Mouse (Mus musculus) liver, embryonic 16.5 days (tissue): ENCODE results near the gene Kitl. TPM values are rescaled to one million over a fixed set of nuclear protein-coding genes. Genes with fewer than 3 reads are reported as not detected.
A peak's percentile ranks its signal among the peaks of the same experiment; 100 is the strongest.

Experiments
- ATAC-seq: fragments of 200-750 bp; cut with Nextera tagmentation; 2 replicates; pipeline ENCODE4 v1.8.0; 2017; ENCODE audit warnings: low read depth, mild to moderate bottlenecking, moderate number of reproducible peaks, moderate library complexity
- H3K27ac ChIP-seq: fragments of 300-500 bp; sonication (generic); 2 replicates; pipeline ENCODE4 v1.5.1; 2014; ENCODE audit warnings: mild to moderate bottlenecking, low read length
- H3K27me3 ChIP-seq: fragments of 300-500 bp; sonication (generic); 2 replicates; pipeline ENCODE4 v1.6.1; 2014; ENCODE audit warnings: low read depth, low read length, mixed read lengths; ENCODE audit not compliant: control insufficient read depth, insufficient read depth
- H3K36me3 ChIP-seq: fragments of 300-500 bp; sonication (generic); 2 replicates; pipeline ENCODE4 v1.6.1; 2014; ENCODE audit warnings: mild to moderate bottlenecking; ENCODE audit not compliant: control insufficient read depth, insufficient read depth
- H3K4me1 ChIP-seq: fragments of 300-500 bp; sonication (generic); 2 replicates; pipeline ENCODE4 v1.6.1; 2014; ENCODE audit warnings: low read depth, low read length, mixed read lengths; ENCODE audit not compliant: control insufficient read depth
- H3K4me2 ChIP-seq: fragments of 300-500 bp; sonication (generic); 2 replicates; pipeline ENCODE4 v1.6.1; 2014; ENCODE audit warnings: low read depth, low read length, mixed read lengths
- H3K4me3 ChIP-seq: fragments of 300-500 bp; sonication (generic); 2 replicates; pipeline ENCODE4 v1.5.1; 2014; ENCODE audit warnings: low read depth, mild to moderate bottlenecking, low read length
- H3K9ac ChIP-seq: fragments of 300-500 bp; sonication (generic); 2 replicates; pipeline ENCODE4 v1.6.1; 2014; ENCODE audit warnings: low read depth, low read length
- H3K9me3 ChIP-seq: fragments of 300-500 bp; sonication (generic); replicated peaks from 2 replicates; pipeline ENCODE4 v1.6.1; 2016; ENCODE audit warnings: low read length; ENCODE audit not compliant: control insufficient read depth
- WGBS: fragments of 180-500 bp; shearing (Covaris S2); extraction: QIAGEN DNeasy Blood & Tissue Kit; methylation state at CpG from one replicate; pipeline ENCODE4 v1.1.7; 2014; ENCODE audit not compliant: insufficient replicate concordance; 5-methylcytosine and 5-hydroxymethylcytosine counted together
- polyA plus RNA-seq: library from polyadenylated mRNA; unstranded; fragments of >200 nt; fragmentation: Nextera tagmentation; extraction: Ambion mirVana; gene quantifications from 2 replicates; pipeline ENCODE4 v1.2.1, GENCODE M21; 2015

The Kitl gene
- 5.6 and 6.3 TPM in 2 replicates for polyA plus RNA-seq

DNA sequence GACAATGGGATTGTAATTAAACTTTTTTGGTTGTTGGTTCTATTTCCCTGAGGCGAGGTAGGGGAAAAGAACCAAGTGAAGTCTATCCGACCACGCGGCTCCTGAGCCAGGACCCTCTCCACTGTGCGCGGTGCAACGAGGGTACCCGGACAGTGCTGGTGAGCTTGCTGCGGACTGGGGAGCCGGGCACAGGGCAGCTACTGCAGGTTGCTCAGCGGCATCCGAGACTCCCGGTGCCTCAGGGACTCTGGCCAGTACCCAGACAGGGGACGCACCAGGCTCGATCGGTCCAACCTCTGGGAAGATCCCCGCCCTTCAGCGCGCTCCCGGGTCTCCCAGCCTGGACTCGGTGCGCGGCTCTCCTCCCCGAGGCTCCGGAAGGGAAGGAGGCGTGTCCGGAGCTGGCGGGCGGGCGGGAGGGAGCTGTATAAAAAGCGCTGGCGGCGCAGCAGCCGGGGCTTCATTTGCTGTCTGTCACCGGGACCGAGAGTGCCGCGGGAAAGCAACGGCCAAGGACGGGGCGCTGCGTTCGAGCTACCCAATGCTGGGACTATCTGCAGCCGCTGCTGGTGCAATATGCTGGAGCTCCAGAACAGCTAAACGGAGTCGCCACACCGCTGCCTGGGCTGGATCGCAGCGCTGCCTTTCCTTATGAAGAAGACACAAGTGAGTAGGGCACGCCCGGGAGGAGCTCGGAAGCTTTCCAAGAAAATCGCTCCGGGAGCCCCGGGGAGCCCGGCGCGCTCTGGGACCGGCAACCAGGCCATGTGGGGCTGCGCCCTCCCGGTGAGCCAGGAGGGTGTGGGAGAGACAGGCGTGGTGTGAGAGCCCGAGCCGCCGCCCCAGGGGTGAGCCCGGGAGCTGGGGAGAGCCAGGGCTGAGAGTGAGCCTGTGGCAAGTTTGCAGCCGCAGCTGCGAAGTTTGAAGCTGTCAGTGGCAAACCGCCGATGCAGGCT is at the start of gene Kitl:
Gene Kitl, plus strand, starts transcription at position 261 of the 956 bp plus-strand sequence.
- Histone ChIP-seq H3K27ac (peak within 1 kb of the TSS; percentile 18), H3K27me3 (peaks cover 21% of the 10 kb centered on the region), H3K4me1 (no peaks in the 10 kb centered on the region), H3K9ac (peak within 1 kb of the TSS; percentile 47), H3K4me2 (peak within 1 kb of the TSS; percentile 47), H3K4me3 (peak within 1 kb of the TSS; percentile 61), H3K36me3 (no peaks in the 10 kb centered on the region), H3K9me3 (no peaks in the 10 kb centered on the region)
- peak; percentile 91 for ATAC-seq
- under 1% methylated on average over 60 of the region's 70 CpGs for WGBS

DNA sequence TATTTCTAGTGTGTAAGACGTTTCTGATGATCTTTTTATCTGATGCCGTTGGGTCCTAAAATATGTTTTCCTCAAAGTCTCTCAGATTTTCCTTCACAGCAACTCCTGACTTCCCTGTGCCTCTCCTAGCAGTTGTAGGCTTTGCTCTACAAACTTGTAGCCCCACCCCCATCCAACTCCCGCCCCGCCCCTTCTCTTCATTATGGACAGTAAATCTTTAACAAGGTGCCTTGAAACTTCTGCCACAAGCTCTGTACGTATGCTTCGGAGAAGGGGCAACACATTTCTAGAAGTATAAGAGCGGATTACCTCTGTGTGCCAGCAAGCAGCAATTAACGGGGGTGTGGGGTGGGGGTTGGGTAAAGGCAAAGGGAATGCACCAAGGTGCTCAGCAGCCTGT is 42.6 kb upstream of the Kitl start:
- WGBS: 46% methylated on average over 8 of the region's 8 CpGs
- H3K27ac ChIP-seq: no peak overlapping the region
- no peak for ATAC-seq
- no peak overlapping the region for H3K4me3 ChIP-seq
- no peak overlapping the region for H3K9ac ChIP-seq
- no peaks in the 10 kb centered on the region for H3K9me3 ChIP-seq
- no peaks in the 10 kb centered on the region for H3K4me1 ChIP-seq
- H3K4me2 ChIP-seq: no peak overlapping the region
- H3K27me3 ChIP-seq: no peaks in the 10 kb centered on the region
- H3K36me3 ChIP-seq: no peaks in the 10 kb centered on the region

DNA sequence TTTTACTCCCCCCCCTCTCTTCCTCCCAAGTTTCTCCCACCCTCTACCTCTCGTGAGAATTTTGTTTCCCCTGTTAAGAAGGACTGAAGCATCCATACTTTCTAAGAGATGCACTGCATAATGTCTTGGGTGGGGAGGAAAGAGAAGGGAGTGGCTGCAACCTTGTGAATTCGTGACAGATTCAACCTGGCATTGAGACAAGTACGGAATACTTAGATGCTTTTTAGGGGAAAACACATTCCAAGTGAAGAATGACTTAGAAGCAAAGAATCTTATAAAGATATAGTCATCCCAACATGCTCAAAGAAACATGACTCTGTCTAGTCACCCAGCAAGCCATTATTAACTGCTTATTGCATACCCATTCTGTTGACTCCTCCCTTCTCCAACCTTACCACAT is 35.3 kb upstream of the Kitl start:
- no peak for ATAC-seq
- Histone ChIP-seq H3K4me1 (no peaks in the 10 kb centered on the region), H3K36me3 (no peaks in the 10 kb centered on the region), H3K9ac (no peak overlapping the region), H3K27me3 (no peaks in the 10 kb centered on the region), H3K27ac (no peak overlapping the region), H3K9me3 (no peaks in the 10 kb centered on the region), H3K4me2 (no peak overlapping the region), H3K4me3 (no peak overlapping the region)
- WGBS: 42% methylated on average over 3 of the region's 3 CpGs

DNA sequence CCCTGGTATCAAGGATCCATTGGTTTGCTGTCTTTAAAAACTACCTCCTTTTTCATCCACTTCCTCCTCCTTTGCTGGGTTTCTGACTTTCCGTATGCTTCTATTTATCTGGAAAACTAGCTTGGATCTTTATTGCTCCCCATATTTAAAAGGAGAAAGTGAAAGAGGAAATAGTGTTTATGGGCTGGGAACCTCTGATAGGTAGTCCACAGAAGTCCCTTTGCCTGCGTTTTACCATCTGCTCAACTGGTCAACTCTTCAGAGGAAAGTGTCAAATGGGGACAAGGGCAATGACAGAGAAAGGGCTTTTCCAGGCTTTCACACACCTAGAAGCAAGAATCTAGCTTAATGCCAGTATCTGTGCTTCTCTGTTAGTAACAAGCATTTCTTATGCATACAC is 34.5 kb upstream of the Kitl start:
- ATAC-seq: no peak
- no peak overlapping the region for H3K9ac ChIP-seq
- no peak overlapping the region for H3K27ac ChIP-seq
- H3K27me3 ChIP-seq: no peaks in the 10 kb centered on the region
- 41% methylated on average over 2 of the region's 2 CpGs for WGBS
- no peaks in the 10 kb centered on the region for H3K9me3 ChIP-seq
- H3K4me1 ChIP-seq: no peaks in the 10 kb centered on the region
- no peaks in the 10 kb centered on the region for H3K36me3 ChIP-seq
- no peak overlapping the region for H3K4me3 ChIP-seq
- H3K4me2 ChIP-seq: no peak overlapping the region

DNA sequence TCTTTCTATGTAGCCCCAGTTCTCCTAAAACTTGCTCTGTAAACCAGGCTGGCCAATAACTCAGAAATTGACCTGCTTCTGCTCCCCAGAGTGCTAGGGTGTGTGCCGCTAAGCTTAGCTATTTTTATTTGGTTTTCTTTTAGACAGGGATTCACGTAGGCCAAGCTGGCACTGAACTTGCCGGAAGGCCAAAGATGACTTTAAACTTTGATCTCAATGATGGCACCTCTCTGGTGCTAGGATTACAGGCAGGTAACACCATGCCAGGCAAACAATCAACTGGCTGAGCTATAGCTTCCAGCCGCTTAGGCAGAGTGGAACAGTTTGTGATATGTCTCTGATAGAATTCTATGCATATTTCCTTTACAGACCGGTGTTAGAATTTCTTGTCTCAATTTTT is 33.5 kb upstream of the Kitl start:
- whole genome bisulfite sequencing: 64% methylated on average over 5 of the region's 5 CpGs
- no peak for ATAC-seq
- H3K27ac ChIP-seq: no peak overlapping the region
- H3K4me3 ChIP-seq: no peak overlapping the region
- H3K4me2 ChIP-seq: no peak overlapping the region
- no peaks in the 10 kb centered on the region for H3K27me3 ChIP-seq
- no peak overlapping the region for H3K9ac ChIP-seq
- no peaks in the 10 kb centered on the region for H3K9me3 ChIP-seq
- no peaks in the 10 kb centered on the region for H3K4me1 ChIP-seq
- no peaks in the 10 kb centered on the region for H3K36me3 ChIP-seq

DNA sequence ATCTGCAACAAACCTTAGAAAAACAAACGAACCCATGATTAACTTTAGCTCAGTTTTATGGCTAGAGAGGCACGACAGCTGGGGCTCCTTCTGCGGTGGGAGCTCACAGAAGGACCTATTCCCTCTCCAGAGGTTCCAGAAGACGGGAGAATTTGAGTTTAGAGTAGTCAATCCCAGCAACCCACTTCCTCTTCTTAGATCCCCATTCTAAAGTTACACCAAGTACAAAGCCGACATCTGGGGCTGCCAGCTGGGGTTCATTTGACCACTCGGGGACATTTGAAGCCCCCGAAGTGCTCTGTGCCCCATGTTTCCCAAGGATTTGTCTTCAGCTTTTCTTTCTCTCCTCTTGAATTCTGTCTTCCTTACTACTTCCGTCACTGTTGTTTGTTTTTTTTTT is 28.7 kb upstream of the Kitl start:
- Histone ChIP-seq H3K27ac (no peak overlapping the region), H3K9ac (no peak overlapping the region), H3K4me3 (no peak overlapping the region), H3K4me2 (no peak overlapping the region), H3K27me3 (no peaks in the 10 kb centered on the region), H3K36me3 (no peaks in the 10 kb centered on the region), H3K9me3 (no peaks in the 10 kb centered on the region), H3K4me1 (no peaks in the 10 kb centered on the region)
- WGBS: 41% methylated on average over 8 of the region's 8 CpGs
- ATAC-seq: no peak

DNA sequence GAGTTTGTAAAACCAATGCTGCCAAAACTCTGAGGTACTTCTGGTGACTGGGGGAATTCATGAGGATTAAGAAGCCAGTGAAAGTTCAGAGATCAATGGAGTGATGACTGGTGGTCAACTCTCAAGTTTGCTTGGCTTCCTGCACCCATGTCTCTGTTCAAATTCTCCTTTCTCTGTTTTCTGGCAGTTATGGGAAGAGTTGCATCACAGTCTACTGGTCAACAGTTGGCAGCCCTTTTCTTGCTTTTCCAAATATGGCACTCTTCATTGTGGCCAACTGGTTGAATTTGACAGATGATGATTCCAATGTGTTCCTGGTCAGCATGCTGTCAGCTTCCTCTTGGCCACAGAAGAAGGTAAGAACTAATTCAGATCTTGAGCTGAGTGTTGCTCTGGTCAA is 25.7 kb upstream of the Kitl start:
- no peak overlapping the region for H3K9ac ChIP-seq
- no peak overlapping the region for H3K27ac ChIP-seq
- H3K4me3 ChIP-seq: no peak overlapping the region
- ATAC-seq: no peak
- no peaks in the 10 kb centered on the region for H3K4me1 ChIP-seq
- H3K4me2 ChIP-seq: no peak overlapping the region
- H3K27me3 ChIP-seq: no peaks in the 10 kb centered on the region
- no peaks in the 10 kb centered on the region for H3K36me3 ChIP-seq
- no peaks in the 10 kb centered on the region for H3K9me3 ChIP-seq

DNA sequence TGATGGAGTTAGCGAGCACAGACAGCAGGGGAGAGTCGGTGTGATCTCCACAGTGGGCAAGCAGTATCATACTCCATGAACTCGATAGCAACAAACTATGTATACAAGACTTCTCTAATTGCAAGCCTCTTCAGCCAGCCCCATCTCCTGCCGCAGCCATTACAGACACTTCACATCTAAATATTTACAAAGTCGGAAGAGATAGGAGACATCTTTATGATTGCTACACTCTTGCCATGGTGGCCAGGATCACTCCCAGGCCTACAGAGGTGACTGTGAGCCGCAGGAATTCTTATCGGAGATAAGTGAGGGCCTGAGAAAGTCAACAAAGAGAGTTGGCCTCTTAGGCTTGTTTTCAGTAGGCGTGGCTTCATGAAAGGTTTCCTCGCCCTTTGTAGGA is 23.3 kb upstream of the Kitl start:
- no peak for ATAC-seq
- Histone ChIP-seq H3K27me3 (no peaks in the 10 kb centered on the region), H3K9ac (no peak overlapping the region), H3K4me1 (no peaks in the 10 kb centered on the region), H3K9me3 (no peaks in the 10 kb centered on the region), H3K4me3 (no peak overlapping the region), H3K4me2 (no peak overlapping the region), H3K27ac (no peak overlapping the region), H3K36me3 (no peaks in the 10 kb centered on the region)
- WGBS: 35% methylated on average over 9 of the region's 9 CpGs

DNA sequence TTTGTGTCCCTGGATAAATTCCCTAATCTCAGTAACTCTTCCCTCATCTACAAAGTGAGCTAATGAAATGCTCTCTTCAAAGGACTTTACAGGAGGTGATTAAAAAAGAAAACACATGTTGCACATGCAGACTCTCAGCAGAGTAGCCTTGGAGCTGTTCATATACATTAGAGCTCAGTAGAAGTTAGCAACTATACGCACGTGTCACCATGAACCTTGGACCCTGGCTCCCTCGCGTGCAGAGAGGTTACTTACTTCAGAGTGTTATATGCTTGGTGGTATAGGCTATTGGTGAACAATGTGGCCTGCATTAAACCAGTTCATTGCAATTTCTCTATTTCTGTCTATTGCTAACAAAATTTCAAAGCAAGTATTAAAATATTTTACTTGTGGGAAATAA is 14.0 kb upstream of the Kitl start:
- Histone ChIP-seq H3K9ac (no peak overlapping the region), H3K36me3 (no peaks in the 10 kb centered on the region), H3K4me3 (no peak overlapping the region), H3K27ac (no peak overlapping the region), H3K9me3 (no peaks in the 10 kb centered on the region), H3K27me3 (no peaks in the 10 kb centered on the region), H3K4me1 (no peaks in the 10 kb centered on the region), H3K4me2 (no peak overlapping the region)
- ATAC-seq: no peak
- 57% methylated on average over 4 of the region's 4 CpGs for WGBS
